ENCODE assay signal across 21 mouse cellular contexts in the genomic region with DNA sequence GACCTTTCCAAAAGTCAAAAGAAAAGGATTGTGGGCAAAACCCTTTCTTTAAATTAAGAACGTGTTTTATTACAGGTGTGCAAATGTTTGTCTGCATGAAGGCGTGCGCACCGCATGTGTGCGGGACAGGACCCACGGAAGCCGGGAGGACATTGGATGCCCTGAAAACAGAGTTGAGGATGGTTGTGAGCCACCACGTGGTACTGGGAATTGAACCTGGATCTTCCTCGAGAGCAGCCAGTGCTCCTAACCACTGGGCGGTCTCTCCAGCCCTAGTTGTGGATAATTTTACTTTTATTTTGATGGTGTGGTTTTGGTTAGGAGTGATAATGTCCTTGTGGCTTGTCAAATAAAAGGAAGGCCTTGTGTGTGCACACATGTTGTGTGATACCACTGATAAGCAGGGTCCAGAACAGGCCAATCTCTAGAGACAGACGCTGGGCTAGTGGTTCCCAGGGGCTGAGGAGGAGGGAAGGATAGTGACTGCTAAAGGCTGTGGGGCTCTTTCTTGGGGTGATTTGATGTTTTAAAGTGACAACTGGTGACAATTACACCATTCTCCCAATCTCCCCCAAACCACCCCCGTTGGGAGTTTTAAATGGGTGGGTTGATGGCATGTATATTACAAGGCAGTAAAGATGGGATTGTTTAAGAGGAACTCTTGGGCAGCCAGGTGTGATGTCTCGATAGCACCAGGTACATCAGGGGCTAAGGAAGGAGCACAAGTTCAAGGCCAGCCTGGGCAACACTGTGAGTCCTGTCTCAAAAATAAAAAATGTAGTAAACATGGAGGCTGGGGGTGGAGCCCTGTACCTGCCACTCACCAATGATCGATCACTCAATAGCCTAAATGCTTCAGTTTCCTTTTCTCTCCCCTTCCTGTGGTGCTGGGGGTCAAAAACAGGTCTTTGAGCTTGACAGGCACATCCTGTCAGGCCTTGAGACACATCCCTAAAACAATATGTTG. TPM values are rescaled to one million over a fixed set of nuclear protein-coding genes. Genes with fewer than 3 reads are reported as not detected.
DNase-seq lines count a peak whose midpoint lies in the region; ATAC-seq and TF ChIP-seq lines count a peak whose summit lies in the region.
"Had no signal": no experiment of that assay in that cellular context is flagged by ENCODE, and none has a peak within 500 bp of the region (broad histone marks: within the 10 kb centered on the region; RNA-seq: fewer than 3 reads in every experiment).

No protein-coding gene starts in this region.

- no peak for TF ChIP-seq POLR2A in bone marrow, adult 2 months (IDR thresholded peaks at IDR 0.05; ENCODE audit: borderline replicate concordance, control insufficient read depth, low read depth, low read length)

- WGBS in bone marrow, adult 2 months, result 59% methylated on average over 14 of the region's 14 CpGs
- 35% methylated on average over 14 of the region's 14 CpGs for WGBS in liver, embryonic 16.5 days (ENCODE audit: insufficient replicate concordance)
- WGBS in forebrain, embryonic 16.5 days, result 93% methylated on average over 14 of the region's 14 CpGs

- H3K36me3 ChIP-seq in E14TG2a.4 (ENCODE audit: insufficient read depth, low read length), result peaks cover 6% of the 10 kb centered on the region
- no peaks in the 10 kb centered on the region for H3K36me3 ChIP-seq in liver, embryonic 16.5 days (ENCODE audit: control insufficient read depth, insufficient read depth)
- H3K36me3 ChIP-seq in forebrain, embryonic 16.5 days (ENCODE audit: control insufficient read depth, insufficient read depth), result no peaks in the 10 kb centered on the region
- H3K36me3 ChIP-seq: embryonic facial prominence, embryonic 15.5 days; heart, embryonic 15.5 days; hindbrain, embryonic 10.5 days; midbrain, embryonic 15.5 days had no signal

- peak; percentile 48 for ATAC-seq in granulocyte monocyte progenitor cell, adult 5-6 weeks (replicated peaks; ENCODE audit: poor library complexity, severe bottlenecking)
- peak; percentile 99 for ATAC-seq in liver, embryonic 16.5 days (ENCODE audit: low read depth)
- no peak for ATAC-seq in forebrain, embryonic 16.5 days
- ATAC-seq: forebrain, embryonic 13.5 days; midbrain, embryonic 15.5 days had no signal

- peak overlapping the region; percentile 36; the same call in 1 of the 2 replicates for H3K4me2 ChIP-seq in liver, embryonic 16.5 days (ENCODE audit: low read depth, low read length)
- H3K4me2 ChIP-seq in forebrain, embryonic 16.5 days (ENCODE audit: low read length), result no peak overlapping the region
- H3K4me2 ChIP-seq: embryonic facial prominence, embryonic 15.5 days; forebrain, embryonic 13.5 days; heart, embryonic 15.5 days; lung, embryonic 14.5 days; midbrain, embryonic 15.5 days had no signal

- DNase-seq in cerebellum, adult 11 months, result no peak
- no peak for DNase-seq in natural killer cell, adult 2 months (ENCODE audit: low spot score in 2 of 2)
- no peak for DNase-seq in layer of hippocampus, postnatal 10 days (ENCODE audit: low spot score in 2 of 2)
- DNase-seq: adrenal gland, adult 2 months; cerebellum, adult 9-11 months; embryo, embryonic 11 days; kidney, adult 9 months; lung, embryonic 14.5 days; right cerebral cortex, adult 18-20 months; thymus, postnatal 25 days had no signal

- no peaks in the 10 kb centered on the region for H3K9me3 ChIP-seq in E14TG2a.4 (ENCODE audit: low read length)
- no peaks in the 10 kb centered on the region for H3K9me3 ChIP-seq in liver, embryonic 16.5 days (replicated peaks; ENCODE audit: control insufficient read depth, low read length)
- H3K9me3 ChIP-seq in forebrain, embryonic 16.5 days (ENCODE audit: control insufficient read depth, low read length), result no peaks in the 10 kb centered on the region
- H3K9me3 ChIP-seq: embryonic facial prominence, embryonic 15.5 days; forebrain, embryonic 13.5 days; heart, embryonic 15.5 days; hindbrain, embryonic 10.5 days; midbrain, embryonic 15.5 days had no signal

- H3K9ac ChIP-seq in liver, embryonic 16.5 days (ENCODE audit: low read depth, low read length), result 0 out of 2 replicates have a peak overlapping the region, but pooled peaks have one; percentile 12
- H3K9ac ChIP-seq in forebrain, embryonic 16.5 days (replicated peaks; ENCODE audit: low read depth, low read length), result no peak overlapping the region
- H3K9ac ChIP-seq: embryonic facial prominence, embryonic 15.5 days; forebrain, embryonic 13.5 days; heart, embryonic 15.5 days; lung, embryonic 14.5 days; midbrain, embryonic 15.5 days had no signal

- TF ChIP-seq CTCF in E14TG2a.4 (conservative IDR thresholded peaks at IDR 0.05; ENCODE audit: low read length), result no peak
- no peak for TF ChIP-seq CTCF in bone marrow, adult 2 months (IDR thresholded peaks at IDR 0.05; ENCODE audit: control insufficient read depth, insufficient read depth, low read length)

- H3K27me3 ChIP-seq in E14TG2a.4 (ENCODE audit: insufficient read depth, low read length), result no peaks in the 10 kb centered on the region
- H3K27me3 ChIP-seq in liver, embryonic 16.5 days (ENCODE audit: control insufficient read depth, insufficient read depth, low read depth, low read length), result no peaks in the 10 kb centered on the region
- H3K27me3 ChIP-seq in forebrain, embryonic 16.5 days (replicated peaks; ENCODE audit: control insufficient read depth, insufficient read depth, low read length), result no peaks in the 10 kb centered on the region
- H3K27me3 ChIP-seq: embryonic facial prominence, embryonic 15.5 days; forebrain, embryonic 13.5 days; heart, embryonic 15.5 days; midbrain, embryonic 15.5 days had no signal

- peaks cover 43% of the 10 kb centered on the region for H3K4me1 ChIP-seq in E14TG2a.4 (replicated peaks; ENCODE audit: low read depth, low read length)
- peaks cover 1% of the 10 kb centered on the region; the same call in 1 of the 2 replicates for H3K4me1 ChIP-seq in bone marrow, adult 2 months (ENCODE audit: control insufficient read depth, insufficient read depth, low read length)
- H3K4me1 ChIP-seq in liver, embryonic 16.5 days (ENCODE audit: control insufficient read depth, low read depth, low read length), result peaks cover 30% of the 10 kb centered on the region
- H3K4me1 ChIP-seq in forebrain, embryonic 16.5 days (replicated peaks; ENCODE audit: control insufficient read depth, insufficient read depth, low read length), result no peaks in the 10 kb centered on the region
- H3K4me1 ChIP-seq: forebrain, embryonic 13.5 days; heart, embryonic 15.5 days; hindbrain, embryonic 10.5 days; midbrain, embryonic 15.5 days had no signal

- H3K27ac ChIP-seq in bone marrow, adult 2 months (ENCODE audit: control insufficient read depth, insufficient read depth, low read depth, low read length, poor library complexity), result peak overlapping the region; percentile 36
- H3K27ac ChIP-seq in liver, embryonic 16.5 days (ENCODE audit: low read length), result peak overlapping the region; percentile 92
- H3K27ac ChIP-seq in forebrain, embryonic 16.5 days (ENCODE audit: low read length), result no peak overlapping the region
- H3K27ac ChIP-seq: embryonic facial prominence, embryonic 15.5 days; forebrain, embryonic 13.5 days; heart, embryonic 15.5 days; hindbrain, embryonic 10.5 days; macrophage; midbrain, embryonic 15.5 days had no signal

- peak overlapping the region; percentile 3; the same call in 1 of the 2 replicates for H3K4me3 ChIP-seq in E14TG2a.4 (replicated peaks; ENCODE audit: low read length)
- no peak overlapping the region for H3K4me3 ChIP-seq in bone marrow, adult 2 months (replicated peaks; ENCODE audit: control insufficient read depth, low read depth, low read length)
- no peak overlapping the region for H3K4me3 ChIP-seq in liver, embryonic 16.5 days (ENCODE audit: low read depth, low read length)
- H3K4me3 ChIP-seq in forebrain, embryonic 16.5 days (replicated peaks; ENCODE audit: low read length), result no peak overlapping the region
- H3K4me3 ChIP-seq: embryonic facial prominence, embryonic 15.5 days; forebrain, embryonic 13.5 days; heart, embryonic 15.5 days; hindbrain, embryonic 10.5 days; midbrain, embryonic 15.5 days had no signal

RNA-seq across cellular contexts. Expression of a gene that starts 48.1 kb away (rescaled TPM):
- 43.0 and 111 TPM in 2 replicates for polyA plus RNA-seq in bone marrow, adult 2 months (2011; ENCODE audit: insufficient read depth, insufficient read length, low replicate concordance, missing spikeins)
- total RNA-seq in granulocyte monocyte progenitor cell, adult 5-6 weeks (2014; fragmentation: Nextera tagmentation), result 46.1 and 62.3 TPM in 2 replicates
- 42.4 and 48.7 TPM in 2 replicates for total RNA-seq in granulocyte monocyte progenitor cell, adult 5-6 weeks (2017)
- 28.3 and 30.2 TPM in 2 replicates for polyA plus RNA-seq in liver, embryonic 16.5 days (2015; fragmentation: Nextera tagmentation; extraction: Ambion mirVana)
- 6.7 and 10.0 TPM in 2 replicates for polyA plus RNA-seq in forebrain, embryonic 16.5 days (2015; fragmentation: Nextera tagmentation; extraction: Ambion mirVana)
- 1 to 10 TPM; 4.6 to 5.8 TPM for total RNA-seq in layer of hippocampus, postnatal 10 days (2021)

RNA-seq across cellular contexts. Expression of a gene that starts 48.3 kb away (rescaled TPM):
- polyA plus RNA-seq in bone marrow, adult 2 months (2011; ENCODE audit: insufficient read depth, insufficient read length, low replicate concordance, missing spikeins), result 184 and 225 TPM in 2 replicates
- total RNA-seq in granulocyte monocyte progenitor cell, adult 5-6 weeks (2014; fragmentation: Nextera tagmentation), result 474 TPM in 2 replicates
- total RNA-seq in granulocyte monocyte progenitor cell, adult 5-6 weeks (2017), result 400 and 462 TPM in 2 replicates
- 195 and 205 TPM in 2 replicates for polyA plus RNA-seq in liver, embryonic 16.5 days (2015; fragmentation: Nextera tagmentation; extraction: Ambion mirVana)
- 296 and 297 TPM in 2 replicates for polyA plus RNA-seq in forebrain, embryonic 16.5 days (2015; fragmentation: Nextera tagmentation; extraction: Ambion mirVana)
- 100 to 1,000 TPM; 177 to 178 TPM for total RNA-seq in layer of hippocampus, postnatal 10 days (2021)
